Mouse (Mus musculus): ENCODE results near the gene Myof.

- TF ChIP-seq POLR2A (IDR thresholded peaks at IDR 0.05; ENCODE audit: extremely low read depth, insufficient read depth, low read length): no peak
- no peak for TF ChIP-seq CTCF (IDR thresholded peaks at IDR 0.05; ENCODE audit: low read depth, low read length)
Measured at GRCm38 (mm10) chr19:37867592-37867991, 175.8 kb downstream of the Myof start.

Measured in liver, adult 2 months (tissue).